Mouse (Mus musculus): ENCODE measurements around the gene Prss38.

DNA sequence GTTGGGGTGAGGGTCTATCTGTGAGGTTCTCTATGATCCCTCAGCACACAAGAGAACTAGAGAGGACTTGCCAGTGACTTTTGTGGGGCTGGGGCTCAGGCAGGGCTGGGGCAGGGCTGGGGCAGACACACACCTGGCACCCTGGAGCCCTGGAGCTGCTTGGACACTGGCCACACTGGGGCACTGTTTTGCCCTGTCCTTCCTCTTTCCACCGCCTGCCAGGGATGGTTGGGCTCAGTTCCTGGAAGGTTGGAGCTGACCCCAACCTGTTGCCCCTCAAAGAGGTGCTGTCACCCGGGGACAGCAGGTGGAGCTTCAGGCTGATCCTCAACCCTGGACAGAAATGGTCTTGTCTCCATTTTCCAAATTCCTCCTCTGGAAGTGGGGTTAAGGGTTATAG lies 39.5 kb downstream of the Prss38 start:
- TF ChIP-seq CTCF (IDR thresholded peaks at IDR 0.05; ENCODE audit: low read depth): peak; percentile 28; the same call in 1 of the 2 replicates
- TF ChIP-seq EP300 (optimal IDR thresholded peaks at IDR 0.05): no peak
